Mouse (Mus musculus) embryonic facial prominence, embryonic 11.5 days (tissue): ENCODE measurements around the gene Metap2. TPM values are rescaled to one million over a fixed set of nuclear protein-coding genes. Genes with fewer than 3 reads are reported as not detected.
A peak's percentile ranks its signal among the peaks of the same experiment; 100 is the strongest.
"Not testable (repeated sequence)": the region's sequence is repeated elsewhere in the genome, so short reads cannot be mapped to it uniquely, and the experiment has no call there.

Experiments used
- ATAC-seq: fragments of 200-750 bp; cut with Nextera tagmentation; replicated peaks from 2 replicates; pipeline ENCODE4 v1.8.0; 2017; ENCODE audit warnings: low read depth; ENCODE audit not compliant: insufficient number of reproducible peaks, low FRiP score, low TSS enrichment
- DNase-seq: peaks from one replicate; pipeline ENCODE4 v3.0.0-alpha.2; 2015; ENCODE audit warnings: low spot score
- H3K27ac ChIP-seq: fragments of 300-500 bp; sonication (generic); replicated peaks from 2 replicates; pipeline ENCODE4 v1.5.1; 2014; ENCODE audit warnings: mild to moderate bottlenecking, low read depth, low read length, control low read depth
- H3K27me3 ChIP-seq: fragments of 300-500 bp; sonication (generic); 2 replicates; pipeline ENCODE4 v1.6.1; 2014; ENCODE audit warnings: mild to moderate bottlenecking, low read length, moderate library complexity, mixed read lengths; ENCODE audit not compliant: control insufficient read depth, insufficient read depth
- H3K36me3 ChIP-seq: fragments of 300-500 bp; sonication (generic); replicated peaks from 2 replicates; pipeline ENCODE4 v1.6.1; 2014; ENCODE audit warnings: low read depth, mild to moderate bottlenecking, low read length, moderate library complexity, mixed read lengths; ENCODE audit not compliant: control insufficient read depth, insufficient read depth
- H3K4me1 ChIP-seq: fragments of 300-500 bp; sonication (generic); 2 replicates; pipeline ENCODE4 v1.6.1; 2014; ENCODE audit warnings: low read length, mixed read lengths; ENCODE audit not compliant: control insufficient read depth, insufficient read depth
- H3K4me2 ChIP-seq: fragments of 300-500 bp; sonication (generic); 2 replicates; pipeline ENCODE4 v1.6.1; 2014; ENCODE audit warnings: low read depth, mild to moderate bottlenecking, control low read depth, low read length, moderate library complexity
- H3K4me3 ChIP-seq: fragments of 300-500 bp; sonication (generic); 2 replicates; pipeline ENCODE4 v1.5.1; 2014; ENCODE audit warnings: low read depth, low read length, control low read depth
- H3K9ac ChIP-seq: fragments of 300-500 bp; sonication (generic); replicated peaks from 2 replicates; pipeline ENCODE4 v1.6.1; 2014; ENCODE audit warnings: mild to moderate bottlenecking, control low read depth, low read length
- H3K9me3 ChIP-seq: fragments of 300-500 bp; sonication (generic); replicated peaks from 2 replicates; pipeline ENCODE4 v1.6.1; 2016; ENCODE audit warnings: mild to moderate bottlenecking, low read length, inconsistent platforms, mixed read lengths; ENCODE audit not compliant: control insufficient read depth
- whole genome bisulfite sequencing: fragments of 180-500 bp; shearing (Covaris S2); extraction: QIAGEN DNeasy Blood & Tissue Kit; methylation state at CpG from one replicate; pipeline ENCODE4 v1.1.7; 2014; 5-methylcytosine and 5-hydroxymethylcytosine counted together
- polyA plus RNA-seq: library from polyadenylated mRNA; unstranded; fragments of >200 nt; fragmentation: Nextera tagmentation; extraction: Ambion mirVana; gene quantifications from 2 replicates; pipeline ENCODE4 v1.2.1, GENCODE M21; 2014

The Metap2 gene
- polyA plus RNA-seq, 1 experiment from 2014 or later = 272 TPM

DNA sequence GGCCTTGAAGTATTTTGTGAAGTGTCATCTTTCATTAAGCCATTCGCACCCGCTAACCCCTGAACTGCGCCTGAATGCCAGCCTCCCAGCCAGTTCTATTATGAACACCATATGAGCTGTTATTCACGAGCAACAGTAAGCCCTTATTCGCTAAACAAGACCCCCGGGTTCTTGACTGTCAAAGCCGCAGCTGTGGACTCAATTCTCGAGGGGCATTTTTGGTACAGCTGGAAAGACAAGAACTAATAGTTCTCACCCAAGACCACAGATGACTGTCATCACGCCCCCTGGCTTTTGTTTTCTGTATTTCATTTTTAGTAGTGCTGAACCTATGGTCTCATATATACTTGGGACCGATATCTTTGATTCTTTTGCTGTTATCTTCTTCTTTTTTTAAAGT, 83.1 kb downstream of the Metap2 start:
- WGBS = 52% methylated on average over 10 of the region's 10 CpGs
- Histone ChIP-seq H3K27me3 (no peaks in the 10 kb centered on the region), H3K9ac (no peak overlapping the region), H3K4me1 (no peaks in the 10 kb centered on the region), H3K27ac (no peak overlapping the region), H3K4me2 (no peak overlapping the region), H3K36me3 (no peaks in the 10 kb centered on the region), H3K4me3 (no peak overlapping the region), H3K9me3 (no peaks in the 10 kb centered on the region)
- 0 out of 2 replicates have a peak, but pooled peaks have one; percentile 58 for ATAC-seq
- DNase-seq = peak; percentile 63

GRCm38 (mm10) chr10:93812774-93813415, 84.0 kb downstream of the Metap2 start:
- no peak overlapping the region for H3K4me2 ChIP-seq
- H3K27me3 ChIP-seq = no peaks in the 10 kb centered on the region
- ATAC-seq = no peak

DNA sequence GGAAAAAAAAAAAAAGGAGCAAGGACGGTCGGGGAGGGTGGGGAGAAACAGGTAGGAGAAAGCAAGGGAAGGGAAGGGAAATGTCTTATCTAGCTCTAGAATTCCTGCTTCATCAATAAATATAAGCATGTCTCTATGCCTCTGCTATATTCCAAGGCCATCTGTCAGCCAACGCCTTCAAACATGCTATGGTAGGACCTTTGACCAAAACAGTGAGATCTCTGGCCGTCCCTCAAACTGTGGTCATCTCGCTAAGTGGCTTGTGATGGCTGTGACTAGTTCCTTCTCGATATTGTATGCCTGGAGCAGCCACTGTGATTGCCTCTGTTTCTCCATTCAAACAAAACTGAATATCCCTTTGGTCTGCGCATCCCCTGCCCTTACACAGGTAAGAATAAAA, 84.8 kb downstream of the Metap2 start:
- 90% methylated on average over 7 of the region's 7 CpGs for WGBS
- ATAC-seq = no peak
- H3K4me1 ChIP-seq = no peaks in the 10 kb centered on the region

More at GRCm38 (mm10) chr10:93812774-93813415, 84.0 kb downstream of the Metap2 start:
- Histone ChIP-seq H3K9me3 (no peaks in the 10 kb centered on the region), H3K9ac (no peak overlapping the region), H3K36me3 (no peaks in the 10 kb centered on the region), H3K4me1 (no peaks in the 10 kb centered on the region), H3K4me3 (no peak overlapping the region), H3K27ac (no peak overlapping the region)
- peak; percentile 86 for DNase-seq
- 18% methylated on average over 10 of the region's 10 CpGs for WGBS

DNA sequence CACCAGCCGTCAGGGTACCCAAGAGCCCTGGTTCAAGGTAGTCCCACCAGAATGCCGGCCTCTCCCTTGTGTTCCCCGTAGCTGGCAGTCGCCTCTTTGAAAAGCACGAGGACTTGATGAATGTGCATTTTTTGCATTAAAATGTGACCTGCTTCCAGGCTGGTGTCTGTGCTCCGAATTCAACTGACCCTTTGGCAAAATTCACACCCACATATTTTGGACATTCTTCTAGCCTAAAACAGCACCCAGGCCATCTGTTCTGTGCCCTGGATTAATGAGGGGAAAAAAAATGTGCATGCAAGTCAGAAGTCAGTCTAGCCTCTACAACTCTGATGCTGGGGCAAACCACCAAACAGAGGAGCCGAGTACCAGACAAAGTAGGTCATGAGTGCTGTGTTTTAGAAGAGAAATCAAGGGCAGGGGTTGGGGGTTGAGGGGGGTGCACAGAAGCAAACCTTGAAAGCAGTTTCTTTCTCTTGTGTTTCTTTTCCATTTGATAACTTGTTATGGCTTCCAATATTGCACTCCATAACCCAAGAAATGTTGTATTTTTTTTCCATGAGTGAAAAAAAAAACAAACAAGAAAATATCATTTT, 86.2 kb downstream of the Metap2 start:
- no peak overlapping the region for H3K9ac ChIP-seq
- no peaks in the 10 kb centered on the region for H3K27me3 ChIP-seq
- no peak overlapping the region for H3K27ac ChIP-seq
- H3K9me3 ChIP-seq = no peaks in the 10 kb centered on the region
- no peaks in the 10 kb centered on the region for H3K4me1 ChIP-seq
- WGBS = 69% methylated on average over 7 of the region's 7 CpGs
- DNase-seq (no peak), ATAC-seq (no peak)
- no peak overlapping the region for H3K4me3 ChIP-seq
- no peaks in the 10 kb centered on the region for H3K36me3 ChIP-seq
- H3K4me2 ChIP-seq = no peak overlapping the region

More for the DNA sequence above, 84.8 kb downstream of the Metap2 start:
- Histone ChIP-seq H3K27ac (no peak overlapping the region), H3K27me3 (no peaks in the 10 kb centered on the region), H3K4me2 (no peak overlapping the region), H3K36me3 (no peaks in the 10 kb centered on the region), H3K4me3 (no peak overlapping the region), H3K9ac (no peak overlapping the region), H3K9me3 (no peaks in the 10 kb centered on the region)
- no peak for DNase-seq

- not testable (repeated sequence) for H3K4me3 ChIP-seq, H3K4me1 ChIP-seq, ATAC-seq, H3K36me3 ChIP-seq, DNase-seq, H3K27me3 ChIP-seq, H3K27ac ChIP-seq, H3K9ac ChIP-seq, H3K4me2 ChIP-seq, H3K9me3 ChIP-seq
- WGBS = 94% methylated on average over 8 of the region's 8 CpGs
Observed at GRCm38 (mm10) chr10:93809438-93809837, 87.5 kb downstream of the Metap2 start.

Other genes with a start within 250 kb of the Metap2 start
- 5.0 and 5.5 TPM in 2 replicates for gene Usp44, start 65.5 kb downstream of the Metap2 start, polyA plus RNA-seq
- gene Vezt, start 138.7 kb upstream of the Metap2 start, polyA plus RNA-seq = 32.9 and 39.0 TPM in 2 replicates
- 4.4 TPM in 2 replicates for gene Fgd6, start 138.9 kb upstream of the Metap2 start, polyA plus RNA-seq